Mouse (Mus musculus) heart, embryonic 11.5 days (tissue): ENCODE data around the gene Zfp148. TPM values are rescaled to one million over a fixed set of nuclear protein-coding genes. Genes with fewer than 3 reads are reported as not detected.

Experiments
- ATAC-seq: fragments of 200-750 bp; cut with Nextera tagmentation; replicated peaks from 2 replicates; pipeline ENCODE4 v1.8.0; 2017; ENCODE audit warnings: moderate library complexity; ENCODE audit not compliant: insufficient number of reproducible peaks, low FRiP score, low TSS enrichment
- H3K27ac ChIP-seq: fragments of 300-500 bp; sonication (generic); 2 replicates; pipeline ENCODE4 v1.5.1; 2014; ENCODE audit warnings: mild to moderate bottlenecking, low read depth, low read length
- H3K27me3 ChIP-seq: fragments of 300-500 bp; sonication (generic); 2 replicates; pipeline ENCODE4 v1.6.1; 2014; ENCODE audit warnings: mild to moderate bottlenecking, low read length, mixed read lengths; ENCODE audit not compliant: control insufficient read depth, insufficient read depth
- H3K36me3 ChIP-seq: fragments of 300-500 bp; sonication (generic); 2 replicates; pipeline ENCODE4 v1.6.1; 2014; ENCODE audit warnings: mild to moderate bottlenecking, low read length, moderate library complexity, mixed read lengths; ENCODE audit not compliant: control insufficient read depth, insufficient read depth
- H3K4me1 ChIP-seq: fragments of 300-500 bp; sonication (generic); 2 replicates; pipeline ENCODE4 v1.6.1; 2014; ENCODE audit warnings: low read length; ENCODE audit not compliant: control insufficient read depth, insufficient read depth
- H3K4me2 ChIP-seq: fragments of 300-500 bp; sonication (generic); 2 replicates; pipeline ENCODE4 v1.6.1; 2014; ENCODE audit warnings: mild to moderate bottlenecking, moderate library complexity
- H3K4me3 ChIP-seq: fragments of 300-500 bp; sonication (generic); 2 replicates; pipeline ENCODE4 v1.5.1; 2014; ENCODE audit warnings: low read depth, low read length
- H3K9ac ChIP-seq: fragments of 300-500 bp; sonication (generic); 2 replicates; pipeline ENCODE4 v1.6.1; 2014; ENCODE audit warnings: mild to moderate bottlenecking, low read depth, low read length, moderate library complexity
- H3K9me3 ChIP-seq: fragments of 300-500 bp; sonication (generic); replicated peaks from 2 replicates; pipeline ENCODE4 v1.6.1; 2016; ENCODE audit warnings: low read length; ENCODE audit not compliant: control insufficient read depth
- WGBS: fragments of 180-500 bp; shearing (Covaris S2); extraction: QIAGEN DNeasy Blood & Tissue Kit; methylation state at CpG from one replicate; pipeline ENCODE4 v1.1.7; 2014; ENCODE audit not compliant: insufficient replicate concordance; 5-methylcytosine and 5-hydroxymethylcytosine counted together
- polyA plus RNA-seq: library from polyadenylated mRNA; unstranded; fragments of >200 nt; fragmentation: Nextera tagmentation; extraction: Ambion mirVana; gene quantifications from 2 replicates; pipeline ENCODE4 v1.2.1, GENCODE M21; 2014

Zfp148 gene
- polyA plus RNA-seq, 1 experiment from 2014 or later: 37.8 TPM

- Histone ChIP-seq H3K9me3 (no peaks in the 10 kb centered on the region), H3K4me3 (no peak overlapping the region), H3K4me1 (0 out of 2 replicates have a peak, but pooled peaks cover 4% of the 10 kb centered on the region), H3K27ac (no peak overlapping the region), H3K36me3 (no peaks in the 10 kb centered on the region), H3K9ac (no peak overlapping the region), H3K4me2 (no peak overlapping the region), H3K27me3 (no peaks in the 10 kb centered on the region)
- WGBS: 65% methylated on average over 5 of the region's 5 CpGs
- ATAC-seq: no peak
These were observed 8.0 kb upstream of the Zfp148 start for GRCm38 (mm10) chr16:33372611-33373010.

GRCm38 (mm10) chr16:33373326-33373725 lies 7.3 kb upstream of the Zfp148 start:
- no peak overlapping the region for H3K4me3 ChIP-seq
- H3K27ac ChIP-seq: no peak overlapping the region
- WGBS: 87% methylated on average over 2 of the region's 2 CpGs
- H3K4me1 ChIP-seq: 0 out of 2 replicates have a peak, but pooled peaks cover 4% of the 10 kb centered on the region
- no peaks in the 10 kb centered on the region for H3K27me3 ChIP-seq
- H3K9ac ChIP-seq: no peak overlapping the region
- H3K9me3 ChIP-seq: no peaks in the 10 kb centered on the region
- no peaks in the 10 kb centered on the region for H3K36me3 ChIP-seq
- no peak overlapping the region for H3K4me2 ChIP-seq
- ATAC-seq: no peak

GRCm38 (mm10) chr16:33376266-33376665 lies 4.4 kb upstream of the Zfp148 start:
- WGBS: 71% methylated on average over 5 of the region's 5 CpGs
- no peak overlapping the region for H3K9ac ChIP-seq
- H3K27me3 ChIP-seq: no peaks in the 10 kb centered on the region
- H3K9me3 ChIP-seq: no peaks in the 10 kb centered on the region
- ATAC-seq: no peak
- H3K27ac ChIP-seq: no peak overlapping the region
- H3K4me1 ChIP-seq: peaks cover 3% of the 10 kb centered on the region; the same call in 1 of the 2 replicates
- H3K4me2 ChIP-seq: no peak overlapping the region
- no peak overlapping the region for H3K4me3 ChIP-seq
- H3K36me3 ChIP-seq: no peaks in the 10 kb centered on the region

DNA sequence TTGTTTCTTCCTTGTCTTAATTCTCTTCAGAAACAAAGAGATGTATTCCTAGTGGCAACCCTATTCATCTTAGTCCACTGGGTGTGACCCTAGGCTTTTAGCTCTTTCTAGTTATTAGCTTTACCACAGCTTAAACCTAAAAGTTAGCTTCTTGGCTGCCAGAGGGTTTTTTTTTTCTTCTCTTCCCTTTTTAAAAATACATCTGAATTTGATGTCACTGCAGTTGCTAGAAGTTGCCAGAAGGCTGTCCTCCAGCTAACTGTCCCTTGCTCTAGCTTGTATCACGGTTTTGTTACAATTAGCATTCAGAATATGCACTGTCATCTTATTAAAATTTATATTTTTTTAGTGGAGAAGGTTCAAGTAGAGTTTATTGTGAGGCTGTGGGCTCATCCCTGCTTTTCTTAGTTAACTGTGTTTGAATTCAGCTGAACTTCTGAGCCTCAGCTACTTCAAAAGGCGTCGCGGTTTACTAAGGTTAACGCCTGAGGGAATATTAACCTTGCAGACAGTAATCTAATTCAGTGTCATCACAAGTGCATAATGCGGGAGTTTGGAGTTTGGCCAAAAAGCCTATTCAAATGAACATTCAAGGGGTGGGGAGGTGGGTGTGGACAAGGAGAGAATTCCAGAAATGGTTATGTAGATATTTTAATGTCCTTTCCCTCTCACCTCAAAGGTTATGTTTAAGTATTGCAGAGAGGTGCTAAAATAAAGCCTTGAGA lies 1.3 kb upstream of the Zfp148 start:
- H3K4me2 ChIP-seq: peak overlapping the region; percentile 78
- no peak for ATAC-seq
- WGBS: 78% methylated on average over 6 of the region's 6 CpGs
- H3K27ac ChIP-seq: 0 out of 2 replicates have a peak overlapping the region, but pooled peaks have one; percentile 95
- H3K4me3 ChIP-seq: peak overlapping the region; percentile 77
- H3K9ac ChIP-seq: peak overlapping the region; percentile 95
- peaks cover 11% of the 10 kb centered on the region; the same call in 1 of the 2 replicates for H3K4me1 ChIP-seq
- no peaks in the 10 kb centered on the region for H3K27me3 ChIP-seq
- H3K9me3 ChIP-seq: no peaks in the 10 kb centered on the region
- no peaks in the 10 kb centered on the region for H3K36me3 ChIP-seq

DNA sequence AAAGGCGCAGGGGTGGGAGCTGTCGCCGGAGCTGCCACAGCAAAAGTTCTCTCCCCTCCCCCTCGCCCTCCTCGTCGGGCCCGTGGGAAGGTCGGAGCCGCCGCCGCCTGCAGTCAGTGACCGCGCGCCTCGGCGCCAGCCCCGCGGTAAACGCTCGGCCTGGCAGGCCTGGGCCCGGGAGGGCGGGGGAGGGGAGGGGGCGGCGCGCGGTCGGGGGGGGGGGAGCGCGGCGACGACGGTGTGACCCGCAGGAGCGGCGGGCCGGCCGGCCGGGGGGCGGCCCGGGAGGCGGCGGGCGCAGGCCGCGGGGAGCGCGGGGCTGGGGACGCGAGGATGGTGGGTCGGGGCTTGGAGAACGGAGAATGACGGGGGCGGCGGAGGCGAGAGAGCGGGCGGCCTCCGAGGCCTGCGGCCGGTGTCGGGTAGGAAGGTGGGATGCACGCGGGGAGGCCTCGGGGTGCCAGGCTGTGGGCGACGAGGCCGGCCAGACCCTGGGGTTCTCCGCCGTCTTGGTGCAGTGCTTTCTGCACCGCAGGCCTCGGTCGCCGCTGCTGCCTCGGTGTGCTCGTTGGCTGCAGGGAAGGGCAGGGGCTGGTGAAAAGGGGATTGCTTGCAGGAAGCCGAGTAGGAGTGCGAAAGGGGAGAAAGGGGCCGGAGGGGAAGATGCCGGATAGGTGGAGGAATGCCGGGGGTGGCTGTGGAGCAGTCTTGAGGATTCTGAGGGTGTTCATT lies 412 bp downstream of the Zfp148 start:
- WGBS: 1% methylated on average over 50 of the region's 80 CpGs
- peak; percentile 79 for ATAC-seq
- peak overlapping the region; percentile 94 for H3K4me2 ChIP-seq
- peaks cover 11% of the 10 kb centered on the region; the same call in 1 of the 2 replicates for H3K4me1 ChIP-seq
- H3K9ac ChIP-seq: peak overlapping the region; percentile 95
- H3K27ac ChIP-seq: peak overlapping the region; percentile 95
- no peaks in the 10 kb centered on the region for H3K36me3 ChIP-seq
- H3K4me3 ChIP-seq: peak overlapping the region; percentile 77
- no peaks in the 10 kb centered on the region for H3K9me3 ChIP-seq
- no peaks in the 10 kb centered on the region for H3K27me3 ChIP-seq

- H3K27me3 ChIP-seq: no peaks in the 10 kb centered on the region
- H3K4me1 ChIP-seq: peaks cover 12% of the 10 kb centered on the region; the same call in 1 of the 2 replicates
- WGBS: 3% methylated on average over 18 of the region's 18 CpGs
- peak overlapping the region; percentile 94 for H3K4me2 ChIP-seq
- peak overlapping the region; percentile 95 for H3K27ac ChIP-seq
- peak overlapping the region; percentile 95 for H3K9ac ChIP-seq
- no peaks in the 10 kb centered on the region for H3K36me3 ChIP-seq
- no peaks in the 10 kb centered on the region for H3K9me3 ChIP-seq
- no peak for ATAC-seq
- peak overlapping the region; percentile 77 for H3K4me3 ChIP-seq
These were observed 1.1 kb downstream of the Zfp148 start for GRCm38 (mm10) chr16:33381614-33382245.

DNA sequence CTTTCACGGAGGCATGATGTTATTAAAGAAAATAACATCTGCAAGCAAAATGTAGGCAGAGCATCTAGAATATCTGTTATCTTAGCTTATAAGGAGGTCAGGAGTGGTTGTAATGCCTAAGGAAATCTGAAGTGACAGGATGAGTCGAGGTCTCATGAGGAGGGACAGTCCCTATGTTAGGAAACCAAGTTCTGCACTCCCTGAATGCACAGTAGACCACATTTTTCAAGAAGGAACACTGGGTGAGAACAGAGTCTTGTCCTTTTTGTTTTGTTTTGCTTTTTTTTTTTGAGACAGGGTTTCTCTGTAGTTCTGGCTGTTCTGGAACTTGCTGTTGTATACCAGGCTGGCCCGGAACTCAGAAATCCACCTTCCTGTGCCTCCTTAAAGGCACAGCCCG lies 1.7 kb downstream of the Zfp148 start:
- no peak overlapping the region for H3K27ac ChIP-seq
- no peaks in the 10 kb centered on the region for H3K27me3 ChIP-seq
- ATAC-seq: no peak
- WGBS: 36% methylated on average over 4 of the region's 4 CpGs
- peaks cover 15% of the 10 kb centered on the region; the same call in 1 of the 2 replicates for H3K4me1 ChIP-seq
- H3K9me3 ChIP-seq: no peaks in the 10 kb centered on the region
- peak overlapping the region; percentile 95 for H3K9ac ChIP-seq
- 0 out of 2 replicates have a peak, but pooled peaks cover 1% of the 10 kb centered on the region for H3K36me3 ChIP-seq
- H3K4me3 ChIP-seq: peak overlapping the region; percentile 77
- peak overlapping the region; percentile 94 for H3K4me2 ChIP-seq

DNA sequence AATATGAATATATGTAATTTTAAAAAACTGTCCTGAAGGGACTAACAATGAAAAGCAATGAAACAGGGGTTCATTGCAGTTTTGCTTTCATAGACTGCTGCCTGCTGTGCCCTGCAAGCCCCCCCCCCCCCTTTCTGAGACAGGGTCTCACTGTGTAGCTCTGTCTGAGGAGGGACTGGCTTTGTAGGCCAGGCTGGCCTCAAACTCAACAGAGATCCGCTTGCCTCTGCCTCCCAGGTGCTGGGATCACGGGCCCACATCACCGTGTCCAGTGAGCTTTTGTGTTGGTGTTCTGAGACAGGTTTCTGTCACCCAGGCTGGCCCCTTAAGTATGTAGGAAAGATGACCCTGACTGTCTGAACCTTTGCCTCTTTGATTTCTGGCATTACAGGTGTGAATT lies 2.9 kb downstream of the Zfp148 start:
- Histone ChIP-seq H3K4me2 (no peak overlapping the region), H3K4me1 (peaks cover 15% of the 10 kb centered on the region; the same call in 1 of the 2 replicates), H3K4me3 (no peak overlapping the region), H3K9ac (no peak overlapping the region), H3K27me3 (no peaks in the 10 kb centered on the region), H3K36me3 (0 out of 2 replicates have a peak, but pooled peaks cover 2% of the 10 kb centered on the region), H3K9me3 (no peaks in the 10 kb centered on the region), H3K27ac (no peak overlapping the region)
- ATAC-seq: no peak
- WGBS: 91% methylated on average over 3 of the region's 3 CpGs
